Mouse (Mus musculus) limb, embryonic 14.5 days (tissue): ENCODE data around the gene Gse1. TPM values are rescaled to one million over a fixed set of nuclear protein-coding genes. Genes with fewer than 3 reads are reported as not detected.

Source experiments
- ATAC-seq: fragments of 200-750 bp; cut with Nextera tagmentation; 2 replicates; pipeline ENCODE4 v1.8.0; 2017; ENCODE audit warnings: low read depth, moderate number of reproducible peaks, moderate TSS enrichment; ENCODE audit not compliant: low FRiP score
- DNase-seq: peaks from one replicate; pipeline ENCODE4 v3.0.0-alpha.2; 2015; ENCODE audit warnings: low spot score
- H3K27ac ChIP-seq: fragments of 300-500 bp; sonication (generic); replicated peaks from 2 replicates; pipeline ENCODE4 v1.5.1; 2014; ENCODE audit warnings: low read depth, mild to moderate bottlenecking, low read length, moderate library complexity, mixed read lengths
- H3K27me3 ChIP-seq: fragments of 300-500 bp; sonication (generic); 2 replicates; pipeline ENCODE4 v1.6.1; 2014; ENCODE audit warnings: low read length, mixed read lengths; ENCODE audit not compliant: control insufficient read depth, insufficient read depth
- H3K36me3 ChIP-seq: fragments of 300-500 bp; sonication (generic); 2 replicates; pipeline ENCODE4 v1.6.1; 2014; ENCODE audit warnings: mild to moderate bottlenecking, low read length, moderate library complexity, mixed read lengths; ENCODE audit not compliant: control insufficient read depth, insufficient read depth
- H3K4me1 ChIP-seq: fragments of 300-500 bp; sonication (generic); 2 replicates; pipeline ENCODE4 v1.6.1; 2014; ENCODE audit warnings: antibody characterized with exemption, low read length, mixed read lengths; ENCODE audit not compliant: control insufficient read depth, insufficient read depth
- H3K4me2 ChIP-seq: fragments of 300-500 bp; sonication (generic); replicated peaks from 2 replicates; pipeline ENCODE4 v1.6.1; 2014; ENCODE audit warnings: low read depth, mild to moderate bottlenecking, low read length, moderate library complexity; ENCODE audit not compliant: severe bottlenecking
- H3K4me3 ChIP-seq: fragments of 300-500 bp; sonication (generic); replicated peaks from 2 replicates; pipeline ENCODE4 v1.5.1; 2014; ENCODE audit warnings: low read length
- H3K9ac ChIP-seq: fragments of 300-500 bp; sonication (generic); 2 replicates; pipeline ENCODE4 v1.6.1; 2014; ENCODE audit warnings: mild to moderate bottlenecking, low read depth, low read length, moderate library complexity; ENCODE audit not compliant: severe bottlenecking
- H3K9me3 ChIP-seq: fragments of 300-500 bp; sonication (generic); 2 replicates; pipeline ENCODE4 v1.6.1; 2016; ENCODE audit warnings: low read length; ENCODE audit not compliant: control insufficient read depth
- POLR2A ChIP-seq: fragments of 200-500 bp; IDR thresholded peaks from 2 replicates; pipeline ENCODE4 v1.8.0; 2012; ENCODE audit warnings: inconsistent platforms, mild to moderate bottlenecking, moderate library complexity, borderline replicate concordance; ENCODE audit not compliant: insufficient read depth, insufficient read length; ENCODE audit errors: extremely low read depth
- WGBS: fragments of 180-500 bp; shearing (Covaris S2); extraction: QIAGEN DNeasy Blood & Tissue Kit; methylation state at CpG from one replicate; pipeline ENCODE4 v1.1.7; 2014; 5-methylcytosine and 5-hydroxymethylcytosine counted together
- polyA plus RNA-seq, 2 experiments: library from polyadenylated mRNA; depleted of rRNA in 1 of 2; stranded (reverse) in 1 of 2; unstranded in 1 of 2; fragments of >200 nt; fragmentation: Nextera tagmentation in 1 of 2; extraction: Ambion mirVana in 1 of 2; gene quantifications; 2 replicates each; pipeline versions ENCODE4 v1.2.1 to v1.2.3; 2012 to 2014

Gse1 gene
- polyA plus RNA-seq, 2 experiments, result 10.3 to 32.6 TPM

GRCm38 (mm10) chr8:120202546-120202945 is 25.7 kb upstream of the Gse1 start:
- H3K4me2 ChIP-seq, result no peak overlapping the region
- H3K4me3 ChIP-seq, result no peak overlapping the region
- H3K9ac ChIP-seq, result no peak overlapping the region
- TF ChIP-seq POLR2A, result no peak
- no peaks in the 10 kb centered on the region for H3K36me3 ChIP-seq
- peaks cover 5% of the 10 kb centered on the region for H3K9me3 ChIP-seq
- 45% methylated on average over 3 of the region's 3 CpGs for WGBS
- no peak for ATAC-seq
- H3K4me1 ChIP-seq, result no peaks in the 10 kb centered on the region
- H3K27ac ChIP-seq, result no peak overlapping the region
- DNase-seq, result no peak
- no peaks in the 10 kb centered on the region for H3K27me3 ChIP-seq

GRCm38 (mm10) chr8:120204736-120205360 is 23.4 kb upstream of the Gse1 start:
- H3K4me3 ChIP-seq, result no peak overlapping the region
- H3K27ac ChIP-seq, result no peak overlapping the region
- ATAC-seq, result no peak
- no peaks in the 10 kb centered on the region for H3K27me3 ChIP-seq
- H3K9me3 ChIP-seq, result peaks cover 2% of the 10 kb centered on the region
- H3K4me1 ChIP-seq, result no peaks in the 10 kb centered on the region; the same call in 1 of the 2 replicates
- H3K9ac ChIP-seq, result no peak overlapping the region
- H3K36me3 ChIP-seq, result no peaks in the 10 kb centered on the region
- no peak overlapping the region for H3K4me2 ChIP-seq
- 74% methylated on average over 6 of the region's 7 CpGs for WGBS
- no peak for TF ChIP-seq POLR2A
- DNase-seq, result no peak

- no peaks in the 10 kb centered on the region for H3K9me3 ChIP-seq
- no peak overlapping the region for H3K9ac ChIP-seq
- no peak overlapping the region for H3K4me2 ChIP-seq
- DNase-seq (no peak), ATAC-seq (no peak)
- H3K27me3 ChIP-seq, result no peaks in the 10 kb centered on the region
- no peak overlapping the region for H3K4me3 ChIP-seq
- WGBS, result 84% methylated on average over 9 of the region's 9 CpGs
- no peak for TF ChIP-seq POLR2A
- H3K4me1 ChIP-seq, result peaks cover 4% of the 10 kb centered on the region
- no peaks in the 10 kb centered on the region for H3K36me3 ChIP-seq
- H3K27ac ChIP-seq, result no peak overlapping the region
These were observed 22.3 kb upstream of the Gse1 start for GRCm38 (mm10) chr8:120205916-120206315.

- DNase-seq, result no peak
- Histone ChIP-seq H3K4me3 (no peak overlapping the region), H3K27me3 (no peaks in the 10 kb centered on the region)
These were observed 20.9 kb upstream of the Gse1 start for GRCm38 (mm10) chr8:120207364-120207763.

GRCm38 (mm10) chr8:120208113-120208512 is 20.1 kb upstream of the Gse1 start:
- no peak overlapping the region for H3K9ac ChIP-seq
- ATAC-seq (no peak), DNase-seq (no peak)
- no peak overlapping the region for H3K4me2 ChIP-seq
- peaks cover 9% of the 10 kb centered on the region for H3K4me1 ChIP-seq
- no peak overlapping the region for H3K27ac ChIP-seq
- no peaks in the 10 kb centered on the region for H3K36me3 ChIP-seq
- TF ChIP-seq POLR2A, result no peak
- no peaks in the 10 kb centered on the region for H3K9me3 ChIP-seq
- H3K27me3 ChIP-seq, result no peaks in the 10 kb centered on the region
- H3K4me3 ChIP-seq, result no peak overlapping the region
- 37% methylated on average over 11 of the region's 11 CpGs for WGBS

More at GRCm38 (mm10) chr8:120207364-120207763, 20.9 kb upstream of the Gse1 start:
- H3K9ac ChIP-seq, result no peak overlapping the region
- no peak for ATAC-seq
- TF ChIP-seq POLR2A, result no peak
- H3K4me1 ChIP-seq, result peaks cover 9% of the 10 kb centered on the region
- H3K27ac ChIP-seq, result no peak overlapping the region
- H3K9me3 ChIP-seq, result no peaks in the 10 kb centered on the region
- 91% methylated on average over 8 of the region's 8 CpGs for WGBS
- no peaks in the 10 kb centered on the region for H3K36me3 ChIP-seq
- H3K4me2 ChIP-seq, result no peak overlapping the region
